Mouse (Mus musculus): ENCODE data around the gene Cdc27.

Cdc27 gene

DNA sequence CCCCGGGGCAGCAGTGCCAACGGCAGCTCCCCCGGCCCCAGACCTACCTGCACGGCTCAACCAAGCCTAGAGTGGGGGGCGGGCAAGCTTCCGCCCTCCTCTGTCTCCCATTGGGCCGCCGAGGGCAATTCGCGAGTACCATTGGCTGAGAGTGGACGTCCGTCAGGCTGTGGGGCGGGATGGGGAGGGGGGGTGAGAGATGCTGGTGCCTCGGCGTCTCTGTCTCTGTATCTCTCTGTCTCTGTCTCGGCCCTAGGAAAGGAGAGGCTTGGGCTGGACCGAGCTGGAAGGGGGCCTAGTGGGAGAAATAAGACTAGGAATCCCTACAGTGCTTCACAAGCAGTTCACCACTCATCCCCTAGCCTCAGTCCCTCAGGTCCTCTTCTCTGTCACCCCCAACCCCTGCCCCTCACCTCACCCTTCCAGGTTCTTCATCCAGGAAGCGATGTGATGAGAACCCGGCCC, 81.0 kb downstream of the Cdc27 start:
- DNase-seq = peak; percentile 95 to 96

- peak; percentile 49 to 58 for DNase-seq
These were observed 81.6 kb downstream of the Cdc27 start, which contains the start of gene Kansl1 for GRCm38 (mm10) chr11:104468751-104469268. Gene Kansl1 (minus strand): TSS chr11:104468861.

GRCm38 (mm10) chr11:104467698-104468097, 82.7 kb downstream of the Cdc27 start:
- DNase-seq = no peak

DNA sequence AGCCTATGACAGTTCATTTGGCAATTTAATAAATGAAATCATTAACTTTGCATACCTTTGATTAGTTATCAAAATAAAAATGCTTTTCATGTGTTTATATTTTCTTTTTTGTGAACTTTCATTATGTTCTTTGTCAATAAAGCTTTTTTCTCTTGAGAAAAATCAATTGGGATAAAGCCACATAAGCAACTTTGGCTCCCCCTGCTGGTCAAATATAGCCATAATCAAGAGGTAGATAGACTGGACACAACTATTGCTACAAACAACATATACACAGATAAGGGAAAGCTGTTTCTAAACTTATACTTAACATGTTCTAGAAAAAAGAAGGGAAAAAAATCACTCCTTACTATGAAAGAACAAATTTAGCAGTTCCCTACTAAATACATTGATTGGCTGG, 88.9 kb downstream of the Cdc27 start:
- peak; percentile 85 to 86 for DNase-seq

DNA sequence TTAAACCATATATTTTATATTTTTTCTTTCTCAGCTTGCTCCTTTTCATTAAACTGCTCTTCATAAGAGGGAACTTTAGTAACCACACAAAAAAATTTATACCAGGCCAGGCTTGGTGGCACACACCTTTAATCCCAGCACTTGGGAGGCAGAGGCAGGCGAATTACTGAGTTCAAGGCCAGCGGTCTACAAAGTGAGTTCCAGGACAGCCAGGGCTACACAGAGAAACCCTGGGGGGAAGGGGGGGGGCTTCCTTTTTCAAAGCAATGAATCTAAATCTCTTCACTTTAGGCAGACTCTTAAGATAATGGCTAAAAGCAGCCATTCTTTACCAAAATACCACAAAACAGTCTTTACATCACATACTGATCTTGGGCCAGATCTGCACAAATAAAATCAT, 90.7 kb downstream of the Cdc27 start:
- DNase-seq = no peak

- DNase-seq = no peak
These were observed 91.9 kb downstream of the Cdc27 start for GRCm38 (mm10) chr11:104458507-104458906.

Data from cerebellum, postnatal 14 days (tissue).